Mouse (Mus musculus) regulatory T cell (primary cell): Measurements from ENCODE around the gene Slc19a1.

ENCODE experiments used
- in situ Hi-C: fragments of 300-600 bp; cut with MboI, MseI; formaldehyde crosslinking; loops from one replicate; pipeline ENCODE4 v1.15.1; 2025; ENCODE audit warnings: high pct_unique_total_duplicates

Gene Slc19a1

DNA sequence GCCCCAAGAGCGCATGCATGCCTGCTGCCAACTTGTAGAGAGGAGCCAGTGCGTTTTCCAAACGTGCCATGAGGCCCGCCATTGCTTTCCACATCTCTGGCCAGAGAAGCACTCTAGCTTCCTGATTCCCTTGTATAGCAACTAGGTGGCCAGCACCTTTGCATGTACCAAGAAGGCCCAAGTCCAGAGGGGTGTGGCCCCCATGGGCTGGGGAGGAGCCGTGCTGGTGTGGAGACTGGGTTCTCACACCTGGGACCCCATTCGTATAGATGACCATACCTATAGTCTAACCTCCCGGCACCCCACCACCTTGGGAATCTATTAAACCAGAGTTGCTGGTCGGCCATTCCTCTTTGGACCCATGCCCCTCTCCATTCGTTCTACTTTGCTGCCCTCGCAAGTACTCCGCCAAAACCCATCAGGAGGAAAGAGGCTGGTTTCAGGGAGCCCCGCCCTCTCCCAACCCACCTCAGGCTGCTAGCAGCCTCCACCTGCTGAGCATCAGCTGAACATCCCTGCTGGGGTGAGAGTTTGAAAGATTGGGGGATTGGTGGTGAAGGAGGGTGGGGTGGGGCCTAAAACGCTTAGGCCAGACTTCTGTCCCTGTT lies at the start of gene Slc19a1:
Gene Slc19a1 (plus strand): TSS at position 474 of the 608 bp plus-strand sequence.
- in situ Hi-C loops: loop anchor here (10.0 kb wide), 1 partner anchor 1363 kb away; no protein-coding TSS in a partner anchor

DNA sequence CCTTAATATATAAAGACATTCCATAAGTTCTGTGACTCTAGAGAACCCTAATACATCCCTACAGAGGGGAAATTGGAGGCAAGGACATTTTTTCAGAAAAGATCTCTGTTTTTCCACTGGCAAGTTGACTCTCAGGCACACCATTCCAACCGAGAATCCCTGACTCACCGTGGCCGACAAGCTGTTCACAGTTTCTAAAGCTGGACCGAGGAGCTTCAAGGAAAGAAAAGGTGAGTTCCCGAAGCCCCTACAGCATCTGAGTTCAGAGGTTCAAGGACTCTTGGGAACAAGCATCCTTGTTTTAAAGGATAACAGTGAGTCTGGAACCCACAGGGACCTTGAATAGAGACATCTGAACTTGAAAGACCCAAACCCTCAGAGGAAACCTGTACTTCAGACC lies 43.5 kb upstream of the Slc19a1 start:
- in situ Hi-C loops: no loop called here

DNA sequence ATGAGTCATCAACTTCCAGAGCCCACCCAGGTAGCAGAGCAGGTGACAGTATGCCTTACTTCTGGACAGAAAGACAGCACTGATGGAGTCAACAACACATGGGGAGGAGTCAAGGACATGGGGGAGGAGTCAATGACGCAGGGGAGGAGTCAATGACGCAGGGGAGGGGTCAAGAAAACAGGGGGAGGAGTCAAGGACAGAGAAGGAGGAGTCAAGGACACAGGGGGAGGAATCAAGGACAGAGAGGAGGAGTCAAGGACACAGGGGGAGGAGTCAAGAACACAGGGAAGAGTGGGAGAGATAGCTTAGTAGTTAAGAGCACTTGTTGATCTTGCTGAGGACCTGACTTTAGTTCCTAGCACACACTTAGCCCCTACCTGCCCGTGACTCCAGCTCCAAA lies 39.6 kb upstream of the Slc19a1 start:
- in situ Hi-C loops: no loop called here

DNA sequence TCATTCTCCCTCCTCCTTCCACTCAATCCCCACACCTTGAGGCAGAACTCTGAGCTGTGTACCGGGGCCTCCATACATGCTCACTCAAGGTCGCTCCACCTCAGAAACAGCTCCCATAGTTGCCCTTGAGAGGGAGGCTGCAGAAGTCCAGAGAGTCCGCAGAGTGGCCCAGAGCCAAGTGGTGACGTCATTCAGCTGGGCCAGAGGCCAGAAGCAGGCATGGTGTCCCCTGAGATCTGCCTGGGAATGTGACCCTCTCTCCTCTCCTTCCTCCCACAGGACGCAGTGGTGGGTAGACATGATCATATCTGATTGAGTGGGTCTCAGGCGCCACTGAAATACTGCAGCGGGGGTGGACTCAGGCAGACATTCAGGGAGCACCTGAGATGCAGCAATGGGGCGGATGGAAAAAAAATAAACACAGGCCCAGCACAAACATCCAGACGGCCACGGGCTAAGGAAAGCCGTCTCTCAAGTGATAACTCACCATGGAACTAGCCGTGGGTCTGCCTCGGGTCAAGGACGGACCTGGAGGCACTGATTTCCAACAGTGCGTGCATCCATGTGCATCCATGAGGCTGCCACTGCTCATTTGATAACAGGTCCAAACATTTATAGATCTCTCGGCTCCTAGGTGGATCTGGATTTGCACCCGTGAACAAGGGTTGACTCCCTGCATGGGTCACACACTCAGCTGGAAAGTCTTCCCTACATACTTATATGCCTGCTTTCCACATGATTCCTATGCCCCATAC lies 34.1 kb upstream of the Slc19a1 start:
- in situ Hi-C loops: no loop called here

DNA sequence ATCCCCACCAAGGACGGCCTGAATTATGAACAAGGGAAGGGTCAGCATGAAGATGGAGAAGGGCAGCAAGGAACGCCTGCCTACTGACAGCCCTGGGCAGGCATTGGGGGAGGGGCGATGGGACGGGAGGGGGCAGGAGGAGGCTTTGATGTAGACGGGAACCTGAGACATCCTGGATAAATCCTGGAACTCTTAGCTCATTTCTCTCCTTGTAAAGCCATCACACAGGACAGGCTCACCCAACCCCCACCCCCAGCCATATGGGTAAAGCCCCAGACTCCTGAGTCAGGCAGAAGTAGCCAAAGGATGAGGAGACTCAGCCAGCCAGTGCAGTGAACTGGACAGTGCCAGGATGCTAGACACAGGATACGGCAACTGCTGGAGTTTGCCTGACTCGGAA lies 27.1 kb upstream of the Slc19a1 start:
- in situ Hi-C loops: no loop called here

DNA sequence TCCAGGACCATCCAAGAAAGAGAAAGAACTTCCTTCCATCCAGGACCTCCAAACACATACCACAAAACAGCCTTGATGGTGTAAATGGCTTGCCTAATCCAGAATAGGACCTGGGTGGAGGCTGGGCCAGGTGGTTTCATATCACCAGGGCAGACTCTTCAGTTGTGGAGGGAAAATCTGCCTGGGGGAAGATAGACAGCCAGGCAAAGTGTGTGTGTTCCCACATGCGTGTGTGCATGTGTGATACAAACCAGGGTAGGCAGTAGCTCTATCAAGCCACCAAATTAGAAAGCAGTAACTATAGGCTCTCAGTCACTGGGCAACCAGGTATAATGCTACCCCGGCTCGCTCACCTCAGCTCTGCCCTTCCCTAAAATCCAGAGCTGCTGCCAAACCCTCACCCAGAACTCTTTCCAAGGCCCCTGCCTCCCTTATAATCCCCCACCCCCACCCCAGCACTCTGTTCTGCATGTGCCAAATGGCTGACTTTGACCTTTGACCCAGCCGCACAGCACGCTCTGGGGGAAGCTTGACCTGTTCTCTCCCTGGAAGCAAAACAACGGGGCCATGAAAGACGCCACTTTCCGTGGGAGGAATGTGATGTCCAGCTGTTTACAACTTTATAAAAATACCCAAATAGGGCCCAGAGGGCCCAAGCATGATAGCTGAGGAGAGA lies 24.5 kb upstream of the Slc19a1 start:
- in situ Hi-C loops: no loop called here

DNA sequence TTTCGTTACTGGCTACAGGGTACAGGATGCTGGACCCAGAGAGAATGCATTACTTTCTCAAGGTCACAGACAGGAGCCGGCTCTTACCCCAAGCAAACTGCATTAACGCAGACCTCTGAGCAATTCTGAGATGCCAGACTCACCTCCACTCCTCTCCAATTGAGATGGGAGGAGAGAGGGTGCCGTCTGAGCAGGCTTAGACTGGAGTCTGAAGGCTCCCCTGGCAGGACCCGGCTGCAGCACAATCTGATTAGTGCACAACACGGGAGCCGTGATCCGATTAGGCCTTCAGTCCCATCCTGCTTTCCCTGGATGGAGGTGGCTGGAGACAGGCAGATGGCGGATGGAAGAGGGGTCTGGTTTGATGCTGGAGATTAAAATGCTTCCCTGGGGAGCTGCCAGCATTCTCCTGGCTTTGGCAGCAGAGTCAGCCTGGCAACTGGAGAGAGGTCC lies 23.9 kb upstream of the Slc19a1 start:
- in situ Hi-C loops: no loop called here

DNA sequence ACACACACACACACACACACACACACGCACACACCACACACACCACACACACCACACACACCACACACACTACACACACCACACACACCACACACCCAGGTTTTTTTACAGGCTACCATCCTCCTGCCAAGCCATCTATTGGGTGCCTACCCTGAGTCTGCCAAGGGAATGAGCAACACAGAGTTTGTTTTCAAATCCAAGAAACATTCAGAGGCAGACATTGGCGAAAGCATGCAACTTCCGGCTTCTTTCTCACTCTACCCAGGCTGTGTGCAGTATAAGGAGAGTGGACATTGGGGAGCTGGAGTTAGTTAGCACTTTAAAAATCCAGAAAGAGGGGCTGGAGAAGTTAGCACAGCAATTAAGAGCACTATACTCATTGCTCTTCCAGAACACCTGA lies 23.3 kb upstream of the Slc19a1 start:
- in situ Hi-C loops: no loop called here

DNA sequence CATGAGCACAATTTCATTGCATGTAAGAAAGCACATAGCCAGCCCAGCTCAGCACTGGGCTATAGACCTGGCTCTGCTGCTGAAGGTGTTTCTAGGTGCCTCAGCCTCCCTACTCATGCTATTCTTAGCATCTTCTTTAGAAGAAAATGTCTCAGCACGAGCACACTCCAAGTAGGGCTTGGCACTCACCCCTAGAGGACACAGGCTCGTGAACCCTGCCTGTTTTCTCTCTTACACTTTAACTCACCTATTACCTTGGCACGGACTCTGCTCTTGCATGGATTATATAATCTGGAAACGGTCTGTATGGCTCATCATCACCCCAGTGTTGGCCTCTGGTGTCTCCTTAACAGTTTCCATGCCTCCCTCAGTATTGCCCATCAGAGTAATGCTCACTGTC lies 20.4 kb upstream of the Slc19a1 start:
- in situ Hi-C loops: no loop called here

DNA sequence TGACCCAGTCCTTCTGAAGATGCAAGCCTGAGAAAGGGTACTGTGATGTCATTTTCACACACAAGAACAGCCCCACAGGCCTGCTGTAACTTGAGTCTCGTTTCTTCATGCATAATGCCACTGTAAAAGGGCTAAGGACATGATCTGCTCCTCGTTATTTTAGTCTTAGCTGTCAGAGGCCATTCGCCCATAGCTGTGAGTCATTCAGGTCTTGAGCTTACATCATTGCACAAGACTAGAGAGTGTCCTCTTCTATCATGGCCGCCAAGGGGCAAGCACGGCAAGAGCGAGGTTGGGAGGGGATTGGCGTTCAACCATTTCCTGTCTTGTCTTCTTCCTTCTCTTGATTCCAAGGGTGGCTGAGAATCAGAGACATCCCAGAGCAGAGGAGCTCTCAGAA lies 16.0 kb upstream of the Slc19a1 start:
- in situ Hi-C loops: loop anchor here (5.0 kb wide), 1 partner anchor 179 kb away; no protein-coding TSS in a partner anchor

DNA sequence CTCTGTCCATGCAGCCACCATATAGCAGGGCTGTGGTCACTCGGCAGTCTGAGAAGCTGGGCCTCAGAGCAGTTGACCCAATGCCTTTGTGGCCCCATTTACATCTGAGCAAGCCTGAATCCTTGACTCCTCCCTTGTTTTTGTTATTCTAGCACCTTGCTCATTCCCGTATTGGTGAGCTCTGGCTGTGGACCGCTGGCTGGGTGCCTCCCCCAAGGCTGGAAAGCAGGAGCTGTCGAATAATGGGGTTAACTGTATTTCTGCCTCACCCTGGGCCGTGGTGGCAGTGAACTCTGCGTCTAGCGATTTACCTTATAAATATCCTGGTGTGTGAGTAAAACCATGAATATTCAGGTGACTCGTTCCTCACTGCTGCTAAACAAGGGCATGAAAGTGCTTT lies 15.5 kb upstream of the Slc19a1 start:
- in situ Hi-C loops: loop anchor here (5.0 kb wide), 1 partner anchor 179 kb away; no protein-coding TSS in a partner anchor

DNA sequence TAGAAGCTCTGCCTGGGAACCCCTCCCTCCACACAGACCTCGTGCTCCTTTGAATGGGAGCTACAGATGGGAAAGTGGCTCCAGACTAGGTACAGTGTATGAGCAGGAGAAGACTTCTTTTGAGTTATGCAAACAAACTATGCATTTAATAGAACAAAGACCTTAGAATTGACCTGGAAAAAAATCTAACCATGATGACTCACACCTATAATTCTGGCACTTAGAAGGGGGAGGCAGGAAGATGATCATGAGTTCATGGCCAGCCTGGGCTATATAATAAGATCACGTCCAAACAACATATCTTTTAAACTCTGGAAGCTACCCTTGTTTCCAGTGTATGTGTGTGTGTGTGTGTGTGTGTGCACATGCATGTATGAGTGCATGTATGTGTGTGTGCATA lies 15.0 kb upstream of the Slc19a1 start:
- in situ Hi-C loops: loop anchor here (5.0 kb wide), 1 partner anchor 180 kb away; no protein-coding TSS in a partner anchor

DNA sequence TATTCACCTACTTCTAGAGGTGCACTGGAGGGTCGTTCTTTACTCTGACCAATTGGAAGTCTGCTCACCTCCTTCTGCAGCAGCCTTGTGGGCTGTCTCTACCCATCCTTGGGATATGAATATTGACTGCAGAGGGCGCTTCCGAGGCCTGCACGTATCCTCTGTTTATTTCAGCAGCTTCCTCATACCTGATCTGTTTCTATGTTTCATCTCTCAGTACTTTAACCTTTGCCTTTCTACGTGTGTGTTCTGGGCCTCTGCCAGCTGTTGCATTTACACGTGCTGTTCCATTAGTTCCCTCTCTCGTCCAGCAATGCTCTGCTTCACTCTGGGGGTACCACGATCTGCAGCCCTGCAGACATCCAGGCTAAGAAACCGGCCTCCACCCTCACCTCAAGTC lies 14.4 kb upstream of the Slc19a1 start:
- in situ Hi-C loops: loop anchor here (5.0 kb wide), 1 partner anchor 180 kb away; no protein-coding TSS in a partner anchor

DNA sequence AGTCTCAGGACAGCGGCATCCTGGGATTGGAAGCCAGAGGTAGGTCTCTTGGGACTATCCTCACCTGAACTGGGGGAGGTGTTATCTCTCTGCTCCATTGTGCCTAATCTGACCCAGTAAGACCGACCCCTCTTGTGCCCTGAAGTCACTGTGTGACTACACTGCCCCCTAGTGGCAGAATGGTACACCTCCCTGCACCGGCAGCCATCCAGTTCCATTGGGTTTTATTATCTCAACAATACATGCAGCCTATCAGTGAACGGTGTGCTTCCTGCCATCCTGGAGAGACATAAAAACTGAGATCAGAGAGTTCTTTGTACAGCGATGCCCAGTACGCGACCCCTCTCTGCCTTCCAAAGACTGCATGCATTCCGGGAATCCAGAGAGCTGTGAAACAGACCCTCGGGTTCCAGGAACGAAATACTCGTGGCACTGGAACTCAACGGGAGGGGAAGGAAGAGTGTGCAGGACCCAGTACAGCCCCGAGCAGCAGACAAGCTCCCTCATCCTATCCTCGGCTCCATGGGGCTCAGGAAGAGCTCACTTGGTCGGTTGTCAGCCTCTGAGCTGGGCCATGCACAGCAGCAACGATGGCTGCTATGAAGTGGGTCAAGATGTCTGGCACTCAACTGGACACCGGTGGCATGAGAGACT lies 10.5 kb upstream of the Slc19a1 start:
- in situ Hi-C loops: loop anchor here (10.0 kb wide), 1 partner anchor 677 kb away; the partner anchor contains the start of gene Dip2a

DNA sequence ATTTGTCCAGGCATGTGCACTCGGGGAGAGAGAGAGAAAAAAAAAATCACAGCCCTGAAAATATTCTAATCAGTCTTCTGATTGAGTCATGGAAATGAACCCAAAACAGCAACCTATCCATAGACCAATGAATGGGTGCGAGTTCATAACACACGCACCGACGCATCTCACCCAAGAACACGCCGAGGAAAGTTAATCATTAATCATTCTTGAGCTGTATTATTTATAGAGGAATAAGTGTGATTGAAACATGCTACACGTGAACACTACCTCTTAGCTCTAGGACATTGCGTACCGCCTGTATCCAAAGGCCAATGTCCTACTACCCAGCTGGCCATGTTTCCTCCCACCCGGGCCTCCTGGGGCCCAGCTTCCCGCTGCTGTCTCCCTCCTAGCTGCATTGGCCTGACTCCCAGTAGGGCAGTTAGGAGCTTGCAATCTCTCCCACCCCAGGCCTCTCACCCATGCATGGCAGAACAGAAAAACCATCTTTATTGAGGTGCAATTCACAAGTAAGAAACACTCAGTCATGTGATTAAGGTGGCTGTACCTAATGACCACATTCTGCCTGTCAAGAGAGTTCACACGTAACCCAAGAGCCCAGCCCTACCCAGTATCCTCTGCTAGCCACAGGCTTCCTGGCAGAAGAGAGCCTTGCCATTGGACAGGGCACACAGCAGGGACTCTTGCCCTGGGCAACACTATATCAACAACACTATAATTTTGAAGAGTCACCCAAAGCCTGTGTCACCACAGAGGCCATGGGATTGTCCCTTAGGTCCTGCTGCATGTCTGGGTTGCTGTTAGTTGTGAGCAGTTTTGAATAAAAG lies 9.5 kb upstream of the Slc19a1 start:
- in situ Hi-C loops: loop anchor here (10.0 kb wide), 1 partner anchor 678 kb away; the partner anchor contains the start of gene Dip2a

DNA sequence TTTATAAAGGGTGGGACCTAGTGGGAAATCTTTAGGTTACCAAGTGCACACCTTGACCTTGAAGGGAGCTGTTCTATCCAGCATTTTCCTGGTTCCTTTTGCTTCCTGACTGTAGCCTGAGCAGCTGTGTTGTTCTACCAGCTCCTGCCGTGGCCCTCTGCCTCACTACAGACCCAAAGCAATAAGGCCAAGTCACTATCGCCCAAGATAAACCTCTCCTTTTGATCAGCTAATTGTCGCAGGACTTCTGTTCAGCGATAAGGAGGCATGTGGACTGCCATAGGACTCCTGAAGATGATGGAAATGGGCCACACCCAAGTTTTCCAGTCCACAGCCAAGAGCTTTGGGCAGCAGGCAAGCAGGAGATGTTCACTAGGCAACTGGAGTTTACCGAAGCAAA lies 7.8 kb upstream of the Slc19a1 start:
- in situ Hi-C loops: loop anchor here (10.0 kb wide), 1 partner anchor 679 kb away; the partner anchor contains the start of gene Dip2a

DNA sequence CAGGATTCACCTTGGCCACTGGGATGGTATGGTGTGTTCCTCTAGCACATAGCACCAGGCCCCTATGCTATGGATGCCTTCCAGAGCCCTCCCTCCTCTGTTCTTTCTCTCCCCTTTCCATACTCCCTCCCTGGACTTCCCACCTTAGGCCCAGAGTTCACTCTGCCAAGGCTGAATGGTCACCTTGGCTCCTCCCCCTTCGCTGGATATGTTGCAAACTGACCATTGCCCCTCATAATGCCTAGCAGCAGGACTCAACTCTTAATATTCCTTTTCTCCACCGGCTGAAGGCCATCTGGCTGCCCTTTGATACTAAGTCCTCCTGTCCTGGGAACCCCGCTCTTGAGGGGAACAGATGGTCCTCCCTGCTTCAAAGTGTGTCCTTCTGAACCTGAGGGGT lies 5.1 kb upstream of the Slc19a1 start:
- in situ Hi-C loops: loop anchor here (10.0 kb wide), 1 partner anchor 682 kb away; the partner anchor contains the start of gene Dip2a

DNA sequence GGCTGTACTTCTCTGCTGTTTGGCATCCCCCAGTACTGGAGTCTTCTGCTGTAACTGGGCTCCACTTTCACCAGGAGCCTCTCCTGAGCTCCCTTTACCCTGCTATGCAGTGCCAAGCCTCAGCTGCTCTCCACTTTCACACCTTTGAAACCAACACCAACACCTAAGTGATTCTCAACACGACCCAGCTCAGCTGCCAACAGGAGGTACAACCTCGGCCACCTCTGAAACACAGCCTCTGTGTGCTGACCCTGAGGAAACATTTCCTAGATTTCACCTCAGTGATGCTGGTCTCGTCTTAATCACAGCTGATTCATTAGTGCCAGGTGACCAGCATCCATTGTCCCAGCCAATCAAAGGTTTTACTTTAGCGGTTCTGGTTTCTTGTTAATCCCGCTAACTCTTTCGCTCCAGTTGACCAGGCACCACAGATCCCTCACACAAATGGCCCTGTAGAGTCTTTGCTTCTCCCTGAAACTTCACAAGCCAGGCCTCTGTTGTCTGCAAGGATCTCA lies 3.2 kb upstream of the Slc19a1 start:
- in situ Hi-C loops: loop anchor here (10.0 kb wide), 1 partner anchor 684 kb away; the partner anchor contains the start of gene Dip2a

DNA sequence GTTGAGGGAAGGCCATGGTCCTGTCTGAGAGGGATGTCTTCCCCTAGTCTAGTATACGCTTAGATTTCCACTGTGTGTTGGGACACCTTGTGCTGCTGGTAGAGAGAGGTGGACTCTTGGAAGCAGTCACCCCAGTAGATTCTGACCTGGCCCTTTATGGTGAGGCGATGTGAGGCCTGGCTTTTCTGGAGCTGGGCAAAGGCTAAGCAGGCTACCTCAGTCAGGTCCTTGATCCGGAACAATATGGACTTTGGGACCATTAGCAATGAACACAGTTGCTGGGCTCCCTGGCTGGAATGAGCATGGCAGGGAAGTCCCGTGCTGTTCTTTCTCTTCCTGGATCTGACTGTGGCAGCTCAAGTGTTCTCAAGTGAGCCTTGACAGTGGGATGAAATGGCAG lies 2.3 kb upstream of the Slc19a1 start:
- in situ Hi-C loops: loop anchor here (10.0 kb wide), 2 partner anchors 685 to 1365 kb away; partner anchors contain the start of gene Dip2a

DNA sequence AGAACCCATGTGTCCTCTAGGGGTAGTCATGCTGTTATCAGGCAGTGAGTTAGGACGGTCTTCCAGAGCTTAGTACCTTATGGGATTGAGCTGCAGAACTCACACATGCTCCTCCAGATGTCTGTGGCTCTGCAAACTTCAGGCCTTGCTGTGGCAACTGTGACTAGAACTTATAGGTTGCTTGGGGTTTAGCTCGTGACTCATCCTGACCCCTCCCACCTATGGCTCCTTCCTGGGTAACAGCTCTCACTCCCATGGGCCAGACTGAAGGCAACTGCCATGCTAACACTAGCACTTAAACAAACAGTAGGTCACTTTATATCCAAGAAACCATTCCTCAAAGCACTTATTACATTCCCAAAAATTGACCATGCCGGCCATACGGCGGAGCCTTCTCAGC lies 1.4 kb upstream of the Slc19a1 start:
- in situ Hi-C loops: loop anchor here (10.0 kb wide), 1 partner anchor 1364 kb away; no protein-coding TSS in a partner anchor
